Mouse (Mus musculus): Measurements from ENCODE around the gene Cntnap2. TPM values are rescaled to one million over a fixed set of nuclear protein-coding genes. Genes with fewer than 3 reads are reported as not detected.
A peak's percentile ranks its signal among the peaks of the same experiment; 100 is the strongest.

Cntnap2 gene
- total and polyA plus RNA-seq, 2 experiments from 2014 or later: 0.04 to 1.4 TPM

DNA sequence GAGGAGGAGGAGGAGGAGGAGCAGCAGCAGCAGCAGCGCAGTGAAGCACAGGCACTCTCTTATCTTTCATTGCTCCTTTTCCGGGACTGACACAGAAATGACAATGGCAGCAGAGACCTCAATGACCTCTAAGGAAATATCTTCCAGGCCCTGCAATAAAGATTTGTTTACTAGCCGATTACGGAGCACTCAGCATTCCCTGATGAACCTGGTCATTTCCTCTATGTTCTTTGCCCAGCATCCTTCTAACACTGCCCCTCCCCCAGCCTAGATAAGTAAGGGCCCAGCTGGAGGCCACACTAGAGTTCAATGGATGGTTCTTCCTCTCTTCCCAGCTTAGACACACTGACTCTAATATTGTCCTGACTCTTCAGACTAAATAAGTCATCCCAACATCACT is 2270.1 kb downstream of the Cntnap2 start:
- TF ChIP-seq EP300 (IDR thresholded peaks at IDR 0.05; ENCODE audit: low read depth): no peak
- no peak for TF ChIP-seq CTCF (IDR thresholded peaks at IDR 0.05; ENCODE audit: low read depth)
- WGBS: 14% methylated on average over 4 of the region's 4 CpGs
- no peaks in the 10 kb centered on the region for H3K27me3 ChIP-seq (ENCODE audit: control insufficient read depth, insufficient read depth, low read length)
- H3K9me3 ChIP-seq (replicated peaks; ENCODE audit: control insufficient read depth, low read length): no peaks in the 10 kb centered on the region
- DNase-seq (ENCODE audit: low spot score) (peak; percentile 54), ATAC-seq (ENCODE audit: insufficient read depth, low read depth) (peak; percentile 58)
- H3K4me1 ChIP-seq (ENCODE audit: control insufficient read depth, insufficient read depth): no peaks in the 10 kb centered on the region
- no peak overlapping the region for H3K4me3 ChIP-seq (ENCODE audit: low read depth, low read length)
- no peak overlapping the region for H3K4me2 ChIP-seq (ENCODE audit: low read depth, low read length)
- H3K9ac ChIP-seq (replicated peaks; ENCODE audit: low read depth, low read length): no peak overlapping the region
- H3K36me3 ChIP-seq (replicated peaks; ENCODE audit: control insufficient read depth, insufficient read depth, low read length): no peaks in the 10 kb centered on the region
- H3K27ac ChIP-seq (ENCODE audit: low read depth): no peak overlapping the region

GRCm38 (mm10) chr6:47333016-47333415 is 2273.9 kb downstream of the Cntnap2 start:
- TF ChIP-seq CTCF (IDR thresholded peaks at IDR 0.05; ENCODE audit: low read depth): no peak
- no peak for TF ChIP-seq EP300 (IDR thresholded peaks at IDR 0.05; ENCODE audit: low read depth)
- Histone ChIP-seq H3K9ac (replicated peaks; ENCODE audit: low read depth, low read length) (no peak overlapping the region), H3K36me3 (replicated peaks; ENCODE audit: control insufficient read depth, insufficient read depth, low read length) (no peaks in the 10 kb centered on the region), H3K4me1 (ENCODE audit: control insufficient read depth, insufficient read depth) (no peaks in the 10 kb centered on the region; the same call in 1 of the 2 replicates), H3K9me3 (replicated peaks; ENCODE audit: control insufficient read depth, low read length) (no peaks in the 10 kb centered on the region), H3K27me3 (ENCODE audit: control insufficient read depth, insufficient read depth, low read length) (no peaks in the 10 kb centered on the region), H3K27ac (ENCODE audit: low read depth) (peak overlapping the region; percentile 22; the same call in 1 of the 2 replicates), H3K4me2 (ENCODE audit: low read depth, low read length) (no peak overlapping the region), H3K4me3 (ENCODE audit: low read depth, low read length) (no peak overlapping the region)
- ATAC-seq (ENCODE audit: insufficient read depth, low read depth) (peak; percentile 67), DNase-seq (ENCODE audit: low spot score) (peak; percentile 56)
- 32% methylated on average over 4 of the region's 4 CpGs for WGBS

- Histone ChIP-seq H3K9me3 (replicated peaks; ENCODE audit: control insufficient read depth, low read length) (no peaks in the 10 kb centered on the region), H3K4me3 (ENCODE audit: low read depth, low read length) (no peak overlapping the region), H3K36me3 (replicated peaks; ENCODE audit: control insufficient read depth, insufficient read depth, low read length) (no peaks in the 10 kb centered on the region), H3K4me1 (ENCODE audit: control insufficient read depth, insufficient read depth) (no peaks in the 10 kb centered on the region; the same call in 1 of the 2 replicates), H3K4me2 (ENCODE audit: low read depth, low read length) (no peak overlapping the region), H3K9ac (replicated peaks; ENCODE audit: low read depth, low read length) (no peak overlapping the region), H3K27me3 (ENCODE audit: control insufficient read depth, insufficient read depth, low read length) (no peaks in the 10 kb centered on the region), H3K27ac (ENCODE audit: low read depth) (no peak overlapping the region)
- TF ChIP-seq CTCF (IDR thresholded peaks at IDR 0.05; ENCODE audit: low read depth) (no peak), EP300 (IDR thresholded peaks at IDR 0.05; ENCODE audit: low read depth) (no peak)
- 87% methylated on average over 2 of the region's 2 CpGs for WGBS
- ATAC-seq (ENCODE audit: insufficient read depth, low read depth) (no peak), DNase-seq (ENCODE audit: low spot score) (no peak)
Observed at GRCm38 (mm10) chr6:47334377-47334776, 2275.2 kb downstream of the Cntnap2 start.

GRCm38 (mm10) chr6:47337300-47337699 is 2278.1 kb downstream of the Cntnap2 start:
- H3K4me1 ChIP-seq (ENCODE audit: control insufficient read depth, insufficient read depth): no peaks in the 10 kb centered on the region; the same call in 1 of the 2 replicates
- no peaks in the 10 kb centered on the region for H3K9me3 ChIP-seq (replicated peaks; ENCODE audit: control insufficient read depth, low read length)
- no peaks in the 10 kb centered on the region for H3K36me3 ChIP-seq (replicated peaks; ENCODE audit: control insufficient read depth, insufficient read depth, low read length)
- H3K9ac ChIP-seq (replicated peaks; ENCODE audit: low read depth, low read length): no peak overlapping the region
- no peak overlapping the region for H3K4me2 ChIP-seq (ENCODE audit: low read depth, low read length)
- H3K27ac ChIP-seq (ENCODE audit: low read depth): no peak overlapping the region
- DNase-seq (ENCODE audit: low spot score) (no peak), ATAC-seq (ENCODE audit: insufficient read depth, low read depth) (no peak)
- H3K27me3 ChIP-seq (ENCODE audit: control insufficient read depth, insufficient read depth, low read length): no peaks in the 10 kb centered on the region
- no peak for TF ChIP-seq CTCF (IDR thresholded peaks at IDR 0.05; ENCODE audit: low read depth)
- TF ChIP-seq EP300 (IDR thresholded peaks at IDR 0.05; ENCODE audit: low read depth): no peak
- no peak overlapping the region for H3K4me3 ChIP-seq (ENCODE audit: low read depth, low read length)
- 68% methylated on average over 4 of the region's 4 CpGs for WGBS

GRCm38 (mm10) chr6:47338113-47338512 is 2279.0 kb downstream of the Cntnap2 start:
- Histone ChIP-seq H3K9me3 (replicated peaks; ENCODE audit: control insufficient read depth, low read length) (no peaks in the 10 kb centered on the region), H3K9ac (replicated peaks; ENCODE audit: low read depth, low read length) (no peak overlapping the region), H3K4me2 (ENCODE audit: low read depth, low read length) (no peak overlapping the region), H3K4me1 (ENCODE audit: control insufficient read depth, insufficient read depth) (no peaks in the 10 kb centered on the region; the same call in 1 of the 2 replicates), H3K36me3 (replicated peaks; ENCODE audit: control insufficient read depth, insufficient read depth, low read length) (no peaks in the 10 kb centered on the region), H3K27ac (ENCODE audit: low read depth) (no peak overlapping the region), H3K4me3 (ENCODE audit: low read depth, low read length) (no peak overlapping the region), H3K27me3 (ENCODE audit: control insufficient read depth, insufficient read depth, low read length) (no peaks in the 10 kb centered on the region)
- no peak for TF ChIP-seq CTCF (IDR thresholded peaks at IDR 0.05; ENCODE audit: low read depth)
- TF ChIP-seq EP300 (IDR thresholded peaks at IDR 0.05; ENCODE audit: low read depth): no peak
- WGBS: 8% methylated on average over 6 of the region's 6 CpGs
- DNase-seq (ENCODE audit: low spot score) (peak; percentile 39), ATAC-seq (ENCODE audit: insufficient read depth, low read depth) (peak; percentile 55; the same call in 1 of the 2 replicates)
